Mouse (Mus musculus): Measurements from ENCODE around the gene Vat1l. TPM values are rescaled to one million over a fixed set of nuclear protein-coding genes. Genes with fewer than 3 reads are reported as not detected.

The Vat1l gene
- polyA plus RNA-seq, 1 experiment: not detected

GRCm38 (mm10) chr8:114418904-114419303 lies 213.5 kb downstream of the Vat1l start:
- no peak overlapping the region for H3K4me3 ChIP-seq (ENCODE audit: insufficient read depth, poor library complexity, severe bottlenecking)
- H3K36me3 ChIP-seq (ENCODE audit: control insufficient read depth, insufficient read depth): no peaks in the 10 kb centered on the region
- TF ChIP-seq FOSL1 (IDR thresholded peaks at IDR 0.05; ENCODE audit: insufficient read depth, low read length, poor library complexity, severe bottlenecking) (no peak), USF1 (IDR thresholded peaks at IDR 0.05; ENCODE audit: low read depth) (no peak), MYOG (IDR thresholded peaks at IDR 0.05; ENCODE audit: control insufficient read depth, extremely low read depth, insufficient read length) (no peak), CTCF (IDR thresholded peaks at IDR 0.05; ENCODE audit: control insufficient read depth, insufficient read depth, insufficient read length) (no peak), CEBPB (IDR thresholded peaks at IDR 0.05; ENCODE audit: low read depth) (no peak), MAX (IDR thresholded peaks at IDR 0.05) (no peak), MYOD1 (IDR thresholded peaks at IDR 0.05; ENCODE audit: control insufficient read depth, insufficient read length, low read depth) (no peak)
- H3K79me2 ChIP-seq (ENCODE audit: control insufficient read depth, insufficient read depth): no peaks in the 10 kb centered on the region
- H3K27me3 ChIP-seq (ENCODE audit: control insufficient read depth, insufficient read depth, insufficient read length): no peaks in the 10 kb centered on the region
- no peaks in the 10 kb centered on the region for H3K79me3 ChIP-seq (ENCODE audit: low read depth)
- H3ac ChIP-seq (ENCODE audit: control insufficient read depth, insufficient read length, low read depth): no peak overlapping the region

- no peak for TF ChIP-seq USF1 (IDR thresholded peaks at IDR 0.05; ENCODE audit: low read depth)
- no peak for TF ChIP-seq MAX (IDR thresholded peaks at IDR 0.05)
- H3K79me2 ChIP-seq (ENCODE audit: control insufficient read depth, insufficient read depth): no peaks in the 10 kb centered on the region
- no peaks in the 10 kb centered on the region for H3K79me3 ChIP-seq (ENCODE audit: low read depth)
- H3ac ChIP-seq (ENCODE audit: control insufficient read depth, insufficient read length, low read depth): no peak overlapping the region
- H3K4me3 ChIP-seq (ENCODE audit: insufficient read depth, poor library complexity, severe bottlenecking): no peak overlapping the region
- no peaks in the 10 kb centered on the region for H3K36me3 ChIP-seq (ENCODE audit: control insufficient read depth, insufficient read depth)
- H3K27me3 ChIP-seq (ENCODE audit: control insufficient read depth, insufficient read depth, insufficient read length): no peaks in the 10 kb centered on the region
These were observed 216.1 kb downstream of the Vat1l start for GRCm38 (mm10) chr8:114421544-114421943.

Other genes starting within 250 kb of the Vat1l start
- not detected for gene Nudt7, start 72.1 kb upstream of the Vat1l start, polyA plus RNA-seq (2012; fragmentation: generic; extraction: Trizol)
- not detected for gene Clec3a, start 212.5 kb downstream of the Vat1l start, polyA plus RNA-seq (2012; fragmentation: generic; extraction: Trizol)
- 3.7 TPM for gene Wwox, start 234.0 kb downstream of the Vat1l start, polyA plus RNA-seq (2012; fragmentation: generic; extraction: Trizol)